Mouse (Mus musculus) lung, adult 18-20 months (tissue): ENCODE measurements around the gene Tex2.
"Not testable (repeated sequence)": the region's sequence is repeated elsewhere in the genome, so short reads cannot be mapped to it uniquely, and the experiment has no call there.

Source experiments
- DNase-seq, 2 experiments: peaks; one replicate each; pipeline ENCODE4 v3.0.0; 2022; ENCODE audit warnings: mixed read lengths in 2 of 2

The Tex2 gene

GRCm38 (mm10) chr11:106618768-106619167, 5.5 kb upstream of the Tex2 start:
- not testable (repeated sequence) for DNase-seq

DNA sequence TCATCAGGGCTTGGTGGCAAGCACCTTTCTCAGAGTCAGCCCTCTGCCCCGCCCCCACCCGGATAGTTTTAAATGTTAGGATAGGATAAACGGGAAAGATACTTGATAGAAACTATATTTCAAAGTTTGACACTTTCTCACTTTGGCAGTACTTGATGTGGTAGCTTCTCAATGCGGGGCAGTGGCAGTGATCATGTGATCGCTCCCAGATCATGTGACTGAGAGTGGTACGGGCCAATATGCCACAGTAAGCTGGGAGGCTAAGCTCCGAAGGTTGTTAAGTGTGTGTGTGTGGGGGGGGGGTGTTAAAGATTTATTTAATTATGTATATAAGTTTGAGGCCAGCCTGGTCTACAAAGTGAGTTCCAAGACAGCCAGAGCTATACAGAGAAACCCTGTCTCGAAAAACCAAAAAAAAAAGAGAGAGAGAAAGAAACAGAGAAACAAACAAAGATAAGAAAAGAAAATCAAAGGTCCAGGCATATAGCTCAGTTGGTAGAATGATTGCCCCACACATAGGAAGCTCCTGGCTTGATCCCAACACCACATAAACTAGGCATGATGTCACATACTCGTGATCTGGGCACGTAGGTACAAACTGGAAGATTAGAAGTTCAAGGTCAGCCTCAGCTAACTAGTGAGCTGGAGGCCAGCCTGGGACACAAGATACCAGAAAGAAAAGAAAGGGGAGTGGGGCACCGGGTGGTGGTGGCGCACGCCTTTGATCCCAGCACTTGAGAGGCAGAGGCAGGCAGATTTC, 4.8 kb upstream of the Tex2 start:
- DNase-seq, result no peak

GRCm38 (mm10) chr11:106615561-106615960, 2.3 kb upstream of the Tex2 start:
- no peak for DNase-seq

DNA sequence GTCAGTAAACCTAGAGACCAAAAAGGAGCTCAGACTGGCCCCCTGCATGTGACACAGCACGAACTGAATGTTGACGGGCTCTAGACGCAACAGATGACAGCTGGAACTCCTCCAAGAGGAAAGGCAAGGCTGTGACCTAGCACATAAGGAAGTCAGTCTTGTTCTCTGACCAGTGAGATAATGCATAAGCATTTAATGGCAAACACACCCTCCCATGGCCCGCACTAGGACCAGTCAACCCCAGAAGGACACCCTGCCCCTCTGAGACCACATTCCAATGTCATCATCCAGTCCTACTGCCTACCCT, 1.1 kb upstream of the Tex2 start:
- peak; percentile 49 to 64 for DNase-seq

GRCm38 (mm10) chr11:106613638-106614338, 565 bp upstream of the Tex2 start:
- DNase-seq, result no peak

- DNase-seq, result peak; percentile 70 to 74
These were observed 838 bp downstream of the Tex2 start for GRCm38 (mm10) chr11:106612209-106612960.

DNA sequence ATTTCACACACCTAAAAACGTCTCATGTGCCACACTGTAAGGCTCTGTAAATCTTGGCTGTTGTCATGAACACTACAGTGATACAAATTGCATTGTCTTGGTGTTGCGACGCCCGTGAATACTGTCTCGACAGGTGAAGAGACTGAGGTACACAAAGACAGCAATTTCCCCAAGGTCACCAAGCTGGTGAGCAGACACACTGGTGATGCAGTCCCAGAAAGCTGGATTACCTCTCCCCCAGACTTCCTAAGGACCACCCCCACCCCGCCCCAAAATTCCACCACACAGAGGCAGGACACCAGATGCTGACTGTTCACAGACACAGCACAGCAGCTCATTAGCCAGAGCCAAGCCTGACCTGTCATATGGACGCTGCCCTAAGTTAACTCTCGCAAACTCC, 3.5 kb downstream of the Tex2 start:
- DNase-seq, result no peak

- DNase-seq, result no peak
These were observed 5.9 kb downstream of the Tex2 start for GRCm38 (mm10) chr11:106607316-106607715.

DNA sequence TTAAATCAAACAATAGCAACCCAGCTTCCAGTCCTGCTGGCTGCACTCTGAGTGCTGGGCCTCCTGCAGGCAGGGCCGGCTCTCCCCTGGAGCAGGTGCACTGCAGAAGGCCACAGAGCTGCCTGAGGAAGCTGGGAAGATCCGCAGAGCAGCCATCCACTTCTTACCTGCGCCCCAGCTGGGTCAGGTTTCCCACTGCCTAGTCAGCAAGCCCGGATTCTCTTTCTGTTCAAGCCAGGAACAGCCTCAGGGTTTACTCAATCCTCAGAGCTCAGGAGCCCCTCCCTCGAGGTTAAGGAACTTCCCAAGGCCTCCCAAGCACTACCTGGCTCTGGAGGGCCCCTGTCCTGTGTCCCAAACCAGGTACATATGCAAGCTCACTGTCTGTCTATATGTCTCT, 7.2 kb downstream of the Tex2 start:
- no peak for DNase-seq

DNA sequence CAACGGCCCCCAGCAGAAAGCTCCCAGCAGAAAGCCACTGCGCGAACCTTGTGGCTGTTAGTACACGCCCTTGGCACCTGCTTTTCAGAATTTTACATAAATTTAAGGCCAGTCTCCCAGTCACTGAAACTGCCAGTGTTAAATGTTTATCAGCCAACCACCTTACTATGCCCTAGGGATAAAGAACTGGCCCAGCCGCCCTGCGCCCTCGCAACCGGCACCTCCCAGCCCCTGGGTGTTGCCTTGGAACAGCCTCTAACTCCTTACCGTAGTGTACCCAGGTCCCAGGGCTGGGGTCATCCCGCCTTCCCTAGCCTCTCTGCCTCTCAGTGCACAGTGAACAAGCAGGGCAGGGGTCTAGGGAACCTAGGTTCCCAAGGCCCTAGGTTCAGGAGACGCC, 10.0 kb downstream of the Tex2 start:
- no peak for DNase-seq

DNA sequence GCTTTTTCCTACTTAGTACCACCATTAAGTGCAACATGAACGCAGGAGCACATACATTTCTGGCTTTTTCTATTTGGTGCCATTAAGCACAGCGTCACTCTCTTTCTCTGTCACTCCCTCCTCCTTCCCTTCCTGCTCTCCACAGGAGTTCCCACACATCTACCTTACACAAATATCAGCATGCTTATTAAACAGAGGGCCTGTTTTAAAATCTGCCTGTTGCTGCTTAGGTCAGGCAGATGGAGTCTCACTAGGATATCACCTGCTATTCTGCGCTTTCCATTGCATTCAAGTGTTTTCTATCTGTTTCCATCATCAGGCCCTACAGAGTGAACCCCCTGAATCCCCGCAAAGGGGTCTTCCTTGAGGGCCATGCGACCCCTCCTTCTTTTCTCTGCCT, 13.1 kb downstream of the Tex2 start:
- no peak for DNase-seq

DNA sequence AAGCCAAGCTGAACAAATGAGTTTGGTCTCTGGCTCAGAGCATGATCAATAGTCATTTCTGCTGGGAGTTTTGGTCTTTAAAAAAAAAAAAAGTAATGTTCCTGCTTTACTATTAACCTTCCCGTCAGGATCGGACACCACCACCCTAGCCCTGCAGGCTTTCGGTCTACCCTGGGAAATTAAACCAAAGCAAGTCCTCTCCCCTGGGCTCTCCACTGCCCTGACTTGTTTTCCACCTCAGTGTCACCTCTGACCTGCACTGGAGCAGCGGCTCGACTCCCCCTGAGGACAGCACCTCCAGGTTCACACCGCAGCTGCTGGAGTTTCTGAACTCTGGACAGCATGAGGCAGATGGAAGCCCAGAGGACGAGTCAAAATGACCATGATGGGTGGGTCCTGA, 13.9 kb downstream of the Tex2 start:
- DNase-seq, result no peak

- DNase-seq, result no peak
These were observed 14.9 kb downstream of the Tex2 start for GRCm38 (mm10) chr11:106598339-106598738.

GRCm38 (mm10) chr11:106597737-106598330, 15.4 kb downstream of the Tex2 start:
- DNase-seq, result no peak

- DNase-seq, result no peak
These were observed 22.0 kb downstream of the Tex2 start for GRCm38 (mm10) chr11:106591183-106591582.

GRCm38 (mm10) chr11:106590143-106590542, 23.1 kb downstream of the Tex2 start:
- DNase-seq, result no peak

GRCm38 (mm10) chr11:106588781-106589180, 24.4 kb downstream of the Tex2 start:
- DNase-seq, result no peak

- DNase-seq, result no peak
These were observed 25.3 kb downstream of the Tex2 start for GRCm38 (mm10) chr11:106587786-106588519.

GRCm38 (mm10) chr11:106583801-106584200, 29.4 kb downstream of the Tex2 start:
- DNase-seq, result no peak

GRCm38 (mm10) chr11:106581357-106581756, 31.9 kb downstream of the Tex2 start:
- no peak for DNase-seq

- DNase-seq, result peak in 1 of 2 experiments; percentile 31
These were observed 32.8 kb downstream of the Tex2 start for GRCm38 (mm10) chr11:106580468-106580867.

GRCm38 (mm10) chr11:106579957-106580356, 33.3 kb downstream of the Tex2 start:
- DNase-seq, result peak; percentile 40 to 58

GRCm38 (mm10) chr11:106579146-106579545, 34.1 kb downstream of the Tex2 start:
- no peak for DNase-seq
